Mouse (Mus musculus) G1E (cell line): ENCODE measurements around the gene Abca16.

ENCODE experiments used
- CTCF ChIP-seq: IDR thresholded peaks from 2 replicates; pipeline ENCODE4 v1.5.1; 2012; ENCODE audit warnings: low read depth, low read length, inconsistent platforms, mixed read lengths
- GATA1 ChIP-seq: IDR thresholded peaks from 2 replicates; pipeline ENCODE4 v1.6.1; 2012; ENCODE audit warnings: borderline replicate concordance, low read length, inconsistent platforms, mixed read lengths
- GATA2 ChIP-seq: IDR thresholded peaks from 2 replicates; pipeline ENCODE4 v1.6.1; 2012; ENCODE audit warnings: low read depth, low read length, inconsistent platforms, borderline replicate concordance
- POLR2AphosphoS5 ChIP-seq: IDR thresholded peaks from 2 replicates; pipeline ENCODE4 v1.6.1; 2012; ENCODE audit warnings: low read depth, low read length, inconsistent platforms; ENCODE audit not compliant: insufficient replicate concordance
- TAL1 ChIP-seq: conservative IDR thresholded peaks from 2 replicates; pipeline ENCODE4 v1.6.1; 2012; ENCODE audit warnings: low read depth, low read length, inconsistent platforms, mixed read lengths

GRCm38 (mm10) chr7:120553181-120553551 lies 143.7 kb downstream of the Abca16 start:
- TF ChIP-seq GATA1 (no peak), CTCF (no peak), POLR2AphosphoS5 (no peak), GATA2 (no peak), TAL1 (no peak)
